Mouse (Mus musculus) myocyte (in vitro differentiated cells): ENCODE results near the gene Dlg2. TPM values are rescaled to one million over a fixed set of nuclear protein-coding genes. Genes with fewer than 3 reads are reported as not detected.

Source experiments
- H3K27me3 ChIP-seq: one replicate; pipeline ENCODE4 v1.6.1; 2011; ENCODE audit not compliant: control insufficient read depth, insufficient read depth, insufficient read length
- H3K36me3 ChIP-seq: one replicate; pipeline ENCODE4 v1.6.1; 2011; ENCODE audit not compliant: control insufficient read depth, insufficient read depth
- H3K4me2 ChIP-seq: one replicate; pipeline ENCODE4 v1.6.1; 2011; ENCODE audit warnings: low read depth, control low read depth
- H3K4me3 ChIP-seq: one replicate; pipeline ENCODE4 v1.5.1; 2011; ENCODE audit warnings: mild to moderate bottlenecking, control low read depth, moderate library complexity
- H3K79me2 ChIP-seq: one replicate; pipeline ENCODE4 v1.6.1; 2011; ENCODE audit not compliant: control insufficient read depth, insufficient read depth
- H3ac ChIP-seq: one replicate; pipeline ENCODE4 v1.6.1; 2011; ENCODE audit not compliant: control insufficient read depth, insufficient read length
- CEBPB ChIP-seq: IDR thresholded peaks from 2 replicates; pipeline ENCODE4 v1.6.1; 2011; ENCODE audit warnings: mild to moderate bottlenecking, moderate library complexity; ENCODE audit not compliant: poor library complexity, insufficient read depth, severe bottlenecking
- E2F4 ChIP-seq: IDR thresholded peaks from one replicate; pipeline ENCODE4 v1.6.1; 2011; ENCODE audit warnings: mild to moderate bottlenecking, control low read depth, moderate library complexity; ENCODE audit not compliant: insufficient read depth
- MAX ChIP-seq: IDR thresholded peaks from one replicate; pipeline ENCODE4 v1.6.1; 2011; ENCODE audit warnings: low read depth, mild to moderate bottlenecking, control low read depth
- MYOD1 ChIP-seq, 3 experiments: IDR thresholded peaks; one replicate each; pipeline ENCODE4 v1.6.1; 2011; ENCODE audit warnings: control low read depth in 2 of 3, low read depth in 2 of 3, mild to moderate bottlenecking in 2 of 3, moderate library complexity in 1 of 3; ENCODE audit not compliant: insufficient read length in 2 of 3, control insufficient read depth in 1 of 3
- MYOG ChIP-seq, 3 experiments: IDR thresholded peaks; one replicate each; pipeline ENCODE4 v1.6.1; 2011; ENCODE audit warnings: control low read depth in 2 of 3, low read depth in 2 of 3, mild to moderate bottlenecking in 2 of 3; ENCODE audit not compliant: insufficient read length in 2 of 3, control insufficient read depth in 1 of 3, insufficient read depth in 1 of 3
- POLR2A ChIP-seq: IDR thresholded peaks from one replicate; pipeline ENCODE4 v1.6.1; 2011; ENCODE audit warnings: low read depth, mild to moderate bottlenecking, control low read depth, moderate library complexity; ENCODE audit not compliant: insufficient read length
- POLR2AphosphoS2 ChIP-seq: IDR thresholded peaks from one replicate; pipeline ENCODE4 v1.6.1; 2011; ENCODE audit warnings: low read depth, control low read depth; ENCODE audit not compliant: insufficient read length
- REST ChIP-seq: IDR thresholded peaks from one replicate; pipeline ENCODE4 v1.6.1; 2011; ENCODE audit warnings: mild to moderate bottlenecking, control low read depth, moderate library complexity; ENCODE audit not compliant: insufficient read depth, insufficient read length
- SRF ChIP-seq: IDR thresholded peaks from one replicate; pipeline ENCODE4 v1.6.1; 2011; ENCODE audit warnings: low read depth; ENCODE audit not compliant: control insufficient read depth, insufficient read length
- TCF12 ChIP-seq: IDR thresholded peaks from one replicate; pipeline ENCODE4 v1.6.1; 2011; ENCODE audit warnings: mild to moderate bottlenecking, control low read depth; ENCODE audit not compliant: poor library complexity, insufficient read depth, severe bottlenecking
- TCF3 ChIP-seq: IDR thresholded peaks from one replicate; pipeline ENCODE4 v1.6.1; 2011; ENCODE audit warnings: low read depth, control low read depth; ENCODE audit not compliant: insufficient read length
- USF1 ChIP-seq: IDR thresholded peaks from one replicate; pipeline ENCODE4 v1.6.1; 2011; ENCODE audit warnings: low read depth, mild to moderate bottlenecking, control low read depth, moderate library complexity
- polyA plus RNA-seq: library from polyadenylated mRNA; unstranded; fragments of >200 nt; fragmentation: generic; extraction: Trizol; gene quantifications from one replicate; pipeline ENCODE4 v1.2.1, GENCODE M21; 2012; ENCODE audit warnings: missing spikeins

Gene Dlg2
- polyA plus RNA-seq, 1 experiment: 0.65 TPM

- no peak overlapping the region for H3K4me2 ChIP-seq
- H3K36me3 ChIP-seq: no peaks in the 10 kb centered on the region
- no peak overlapping the region for H3K4me3 ChIP-seq
- no peaks in the 10 kb centered on the region for H3K79me2 ChIP-seq
- no peak overlapping the region for H3ac ChIP-seq
- TF ChIP-seq TCF3 (no peak), E2F4 (no peak), MYOD1 (IDR thresholded peaks at IDR 0.05; ENCODE audit: control insufficient read depth in 1 of 3, insufficient read length in 2 of 3, low read depth in 2 of 3) (no peak), MAX (no peak), MYOG (IDR thresholded peaks at IDR 0.05; ENCODE audit: control insufficient read depth in 1 of 3, insufficient read depth in 1 of 3, insufficient read length in 2 of 3, low read depth in 2 of 3) (no peak), CEBPB (no peak), POLR2AphosphoS2 (no peak), USF1 (no peak), REST (no peak), SRF (no peak), POLR2A (no peak), TCF12 (no peak)
- no peaks in the 10 kb centered on the region for H3K27me3 ChIP-seq
Observed at GRCm38 (mm10) chr7:91214921-91215320, 738.4 kb downstream of the Dlg2 start.

GRCm38 (mm10) chr7:91218321-91218987, 742.0 kb downstream of the Dlg2 start:
- no peak overlapping the region for H3K4me2 ChIP-seq
- TF ChIP-seq MYOD1 (IDR thresholded peaks at IDR 0.05; ENCODE audit: control insufficient read depth in 1 of 3, insufficient read length in 2 of 3, low read depth in 2 of 3) (no peak), E2F4 (no peak), SRF (no peak), POLR2A (no peak), MAX (no peak), MYOG (IDR thresholded peaks at IDR 0.05; ENCODE audit: control insufficient read depth in 1 of 3, insufficient read depth in 1 of 3, insufficient read length in 2 of 3, low read depth in 2 of 3) (no peak)
- no peak overlapping the region for H3ac ChIP-seq

GRCm38 (mm10) chr7:91226442-91226841, 750.0 kb downstream of the Dlg2 start:
- no peak overlapping the region for H3K4me2 ChIP-seq
- TF ChIP-seq POLR2A: no peak
- TF ChIP-seq MYOD1 (IDR thresholded peaks at IDR 0.05; ENCODE audit: control insufficient read depth in 1 of 3, insufficient read length in 2 of 3, low read depth in 2 of 3): no peak
- TF ChIP-seq SRF: no peak
- TF ChIP-seq CEBPB: no peak
- TF ChIP-seq USF1: no peak
- no peak for TF ChIP-seq TCF12
- TF ChIP-seq POLR2AphosphoS2: no peak
- no peak for TF ChIP-seq TCF3
- no peak for TF ChIP-seq MYOG (IDR thresholded peaks at IDR 0.05; ENCODE audit: control insufficient read depth in 1 of 3, insufficient read depth in 1 of 3, insufficient read length in 2 of 3, low read depth in 2 of 3)
- TF ChIP-seq REST: no peak
- no peak for TF ChIP-seq MAX
- no peak overlapping the region for H3ac ChIP-seq
- no peaks in the 10 kb centered on the region for H3K79me2 ChIP-seq
- H3K4me3 ChIP-seq: no peak overlapping the region
- no peaks in the 10 kb centered on the region for H3K27me3 ChIP-seq
- no peaks in the 10 kb centered on the region for H3K36me3 ChIP-seq

More at GRCm38 (mm10) chr7:91218321-91218987, 742.0 kb downstream of the Dlg2 start:
- H3K36me3 ChIP-seq: no peaks in the 10 kb centered on the region
- H3K79me2 ChIP-seq: no peaks in the 10 kb centered on the region
- H3K4me3 ChIP-seq: no peak overlapping the region
- H3K27me3 ChIP-seq: no peaks in the 10 kb centered on the region

GRCm38 (mm10) chr7:91241718-91242117, 765.2 kb downstream of the Dlg2 start:
- H3ac ChIP-seq: no peak overlapping the region
- TF ChIP-seq CEBPB (no peak), MYOD1 (IDR thresholded peaks at IDR 0.05; ENCODE audit: control insufficient read depth in 1 of 3, insufficient read length in 2 of 3, low read depth in 2 of 3) (no peak), TCF3 (no peak), USF1 (no peak), POLR2A (no peak), REST (no peak), E2F4 (no peak), TCF12 (no peak), SRF (no peak), MAX (no peak), MYOG (IDR thresholded peaks at IDR 0.05; ENCODE audit: control insufficient read depth in 1 of 3, insufficient read depth in 1 of 3, insufficient read length in 2 of 3, low read depth in 2 of 3) (no peak), POLR2AphosphoS2 (no peak)
- H3K79me2 ChIP-seq: no peaks in the 10 kb centered on the region
- H3K4me3 ChIP-seq: no peak overlapping the region
- no peaks in the 10 kb centered on the region for H3K36me3 ChIP-seq
- H3K27me3 ChIP-seq: no peaks in the 10 kb centered on the region
- no peak overlapping the region for H3K4me2 ChIP-seq

GRCm38 (mm10) chr7:91261672-91262030, 785.2 kb downstream of the Dlg2 start:
- no peak for TF ChIP-seq CEBPB
- no peak for TF ChIP-seq USF1
- no peak for TF ChIP-seq REST
- no peak for TF ChIP-seq TCF3
- Histone ChIP-seq H3K4me2 (peak overlapping the region; percentile 18), H3K36me3 (no peaks in the 10 kb centered on the region), H3K27me3 (peaks cover 4% of the 10 kb centered on the region), H3ac (no peak overlapping the region), H3K79me2 (no peaks in the 10 kb centered on the region), H3K4me3 (no peak overlapping the region)
